Mouse (Mus musculus): Measurements from ENCODE around the gene Hydin.
"Not testable (repeated sequence)": the region's sequence is repeated elsewhere in the genome, so short reads cannot be mapped to it uniquely, and the experiment has no call there.

Gene Hydin

DNA sequence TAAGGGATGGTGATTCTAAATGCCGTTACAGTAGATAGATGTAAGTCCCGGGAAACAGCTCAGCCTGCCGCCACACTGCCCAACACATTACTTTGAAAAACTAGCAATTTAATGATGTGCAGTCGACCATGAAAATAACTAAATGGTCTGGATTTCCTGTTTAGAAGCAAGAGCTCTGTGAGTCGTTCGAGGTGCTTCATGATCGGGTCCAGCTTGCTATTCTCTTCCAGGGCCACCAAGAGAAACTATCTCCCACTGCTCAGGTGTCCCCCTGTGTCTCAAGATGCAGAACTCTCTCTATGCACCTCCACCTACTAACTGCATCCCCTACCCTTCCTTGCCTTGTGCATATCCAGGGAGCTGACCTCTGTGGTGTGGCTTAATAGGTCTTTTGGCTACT, 66.6 kb downstream of the Hydin start:
- DNase-seq (ENCODE audit: low read depth, low spot score) = no peak

DNA sequence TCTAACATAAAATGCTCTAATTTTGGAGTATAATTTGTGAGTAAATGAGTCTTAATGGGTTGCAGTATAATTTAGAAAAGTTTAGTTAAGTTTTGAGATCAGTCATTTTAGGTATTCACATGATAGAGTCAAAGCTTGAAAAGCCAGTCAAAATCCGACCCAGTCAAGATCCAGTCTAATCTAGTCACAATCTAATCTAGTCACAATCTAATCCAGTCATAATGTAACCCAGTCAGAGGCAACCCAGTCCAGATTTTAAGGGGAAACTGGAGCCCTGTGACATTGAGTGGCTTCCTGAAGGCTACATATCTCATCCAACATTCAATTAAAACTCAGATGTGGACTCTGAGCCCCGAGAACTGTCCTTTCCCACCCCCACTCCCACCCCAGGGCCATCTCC, 72.7 kb downstream of the Hydin start:
- no peak for DNase-seq (ENCODE audit: low read depth, low spot score)

DNA sequence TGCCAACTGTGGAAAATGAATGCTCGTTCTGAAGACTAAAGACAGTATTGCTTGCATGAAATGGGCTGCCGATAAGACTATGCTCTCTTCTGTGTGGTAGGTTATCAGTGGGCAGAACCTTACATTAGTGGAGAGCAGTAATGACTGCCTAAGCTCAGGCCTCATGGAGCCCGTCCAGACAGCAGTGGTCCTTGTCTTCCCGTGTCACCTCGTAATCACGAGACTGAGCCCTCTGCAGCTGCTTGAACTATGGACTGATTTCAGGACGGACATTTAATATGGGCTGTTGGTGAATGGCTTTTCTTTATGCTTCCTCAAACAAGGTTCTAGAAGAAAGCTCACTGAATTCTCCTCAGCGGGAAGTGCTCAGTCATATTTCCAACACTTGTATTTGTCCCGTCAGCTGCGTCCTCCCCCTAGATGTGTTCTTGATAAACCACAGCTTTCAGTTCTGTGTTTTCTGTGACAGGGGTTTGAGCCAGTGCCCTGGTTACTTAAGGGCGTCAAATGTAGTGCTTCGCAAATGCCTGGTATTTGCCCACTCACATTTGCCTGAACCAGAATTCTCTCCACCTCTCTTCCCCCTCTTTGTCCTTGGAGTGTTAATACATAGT, 73.4 kb downstream of the Hydin start:
- DNase-seq (ENCODE audit: low read depth, low spot score) = no peak

DNA sequence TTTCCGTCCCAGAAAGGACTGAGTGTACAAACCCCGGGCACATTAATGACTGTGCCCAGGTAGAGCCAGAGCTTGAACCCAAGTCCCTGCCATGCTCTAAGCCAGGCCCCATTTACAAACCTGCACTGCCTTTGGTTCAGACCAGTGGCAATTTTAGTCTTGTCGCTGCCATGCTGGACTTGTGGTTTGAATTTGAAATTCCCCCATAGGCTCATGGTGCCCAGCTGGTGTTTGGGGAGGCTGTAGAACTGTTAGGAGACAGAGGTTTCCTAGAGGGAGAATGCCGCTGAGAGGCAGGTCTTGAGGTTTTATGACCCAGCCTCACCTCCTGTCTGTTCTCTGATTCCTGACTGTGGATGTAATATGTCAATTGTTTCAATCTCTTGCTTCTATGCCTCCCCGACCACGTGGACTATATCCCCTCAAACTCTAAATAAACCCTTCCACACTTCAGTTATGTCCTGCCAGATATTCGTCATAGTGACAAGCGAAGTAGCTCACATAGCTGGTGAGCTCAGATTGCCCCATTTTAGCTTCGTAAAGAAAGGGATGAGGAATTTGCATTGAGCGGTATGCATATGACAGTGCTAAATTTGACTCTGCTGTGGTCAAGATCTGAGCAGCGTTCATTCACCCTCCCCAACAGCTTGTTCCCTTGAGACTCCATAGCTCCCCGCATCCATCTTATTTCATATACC, 79.1 kb downstream of the Hydin start:
- DNase-seq (ENCODE audit: low read depth, low spot score) = no peak

DNA sequence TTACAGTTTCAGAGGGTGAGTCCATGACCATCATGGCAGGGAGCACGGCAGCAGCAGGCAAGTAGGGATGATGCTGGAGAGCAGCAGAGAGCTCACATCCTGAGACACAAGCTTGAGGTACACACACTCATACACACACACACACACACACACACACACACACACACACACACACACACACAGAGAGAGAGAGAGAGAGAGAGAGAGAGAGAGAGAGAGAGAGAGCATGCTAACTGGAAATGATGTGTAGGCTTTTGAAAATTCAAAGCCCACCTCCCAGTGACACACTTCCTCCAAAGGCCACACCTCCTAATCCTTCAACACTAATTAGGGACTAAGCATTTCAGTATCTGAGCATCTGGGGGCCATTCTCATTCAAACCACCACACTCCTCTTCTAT, 80.1 kb downstream of the Hydin start:
- no peak for DNase-seq (ENCODE audit: low read depth, low spot score)

DNA sequence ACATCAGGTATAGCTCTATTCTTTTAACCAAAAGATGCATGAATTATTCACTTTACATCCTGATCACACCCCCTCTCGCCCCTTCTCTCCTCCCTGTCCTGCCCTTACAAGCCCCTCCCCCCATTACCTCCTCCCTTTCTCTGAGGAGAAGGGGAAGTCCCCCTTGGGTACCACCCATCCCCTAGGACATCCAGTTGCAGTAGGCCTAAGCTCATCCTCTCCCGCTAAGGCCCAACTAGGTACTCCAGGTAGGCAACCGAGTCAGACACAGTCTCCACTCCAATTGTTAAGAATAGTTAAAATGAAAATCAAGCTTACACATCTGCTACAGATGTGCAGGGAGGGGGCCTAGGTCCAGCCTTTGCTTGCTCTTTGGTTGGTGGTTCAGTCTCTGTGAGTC, 83.9 kb downstream of the Hydin start:
- no peak for DNase-seq (ENCODE audit: low read depth, low spot score)

DNA sequence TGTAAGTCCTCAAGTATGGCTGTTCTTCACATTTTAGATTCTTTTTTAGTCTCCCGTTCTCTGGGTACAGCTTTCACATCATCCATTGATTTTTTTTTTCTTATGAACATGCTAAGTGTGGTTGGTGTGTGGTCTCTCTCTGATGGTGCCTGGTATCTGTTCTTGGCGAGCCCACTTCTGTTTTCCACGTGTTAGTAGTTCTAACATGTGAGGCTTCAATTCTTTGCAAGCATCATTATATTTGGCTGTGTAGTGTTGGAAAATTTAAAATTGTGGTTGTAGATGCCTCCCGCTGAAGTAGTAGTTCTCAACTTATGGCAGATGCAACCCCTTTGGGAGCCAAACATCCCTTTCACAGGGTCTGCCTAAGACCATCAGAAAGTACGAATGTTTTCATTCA, 85.1 kb downstream of the Hydin start:
- no peak for DNase-seq (ENCODE audit: low read depth, low spot score)

DNA sequence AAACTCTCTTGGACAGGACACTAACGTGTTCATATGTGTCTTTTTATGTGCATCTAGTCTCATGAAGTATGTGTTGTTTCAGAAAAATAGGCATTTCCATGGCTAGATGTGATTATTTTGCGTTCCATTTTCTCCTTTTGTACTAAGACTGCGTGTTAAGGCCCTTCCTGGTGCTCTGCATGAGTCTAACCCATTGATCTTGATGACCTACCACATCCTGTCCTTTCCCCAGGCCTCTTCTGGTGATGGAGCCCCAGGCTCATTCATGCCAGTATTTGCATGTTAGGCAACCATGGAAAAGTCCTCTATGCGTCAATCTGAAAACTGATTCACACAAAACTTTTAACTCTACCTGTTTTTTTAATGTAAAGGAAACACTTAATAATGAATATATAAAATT, 96.2 kb downstream of the Hydin start:
- DNase-seq (ENCODE audit: low read depth, low spot score) = no peak

DNA sequence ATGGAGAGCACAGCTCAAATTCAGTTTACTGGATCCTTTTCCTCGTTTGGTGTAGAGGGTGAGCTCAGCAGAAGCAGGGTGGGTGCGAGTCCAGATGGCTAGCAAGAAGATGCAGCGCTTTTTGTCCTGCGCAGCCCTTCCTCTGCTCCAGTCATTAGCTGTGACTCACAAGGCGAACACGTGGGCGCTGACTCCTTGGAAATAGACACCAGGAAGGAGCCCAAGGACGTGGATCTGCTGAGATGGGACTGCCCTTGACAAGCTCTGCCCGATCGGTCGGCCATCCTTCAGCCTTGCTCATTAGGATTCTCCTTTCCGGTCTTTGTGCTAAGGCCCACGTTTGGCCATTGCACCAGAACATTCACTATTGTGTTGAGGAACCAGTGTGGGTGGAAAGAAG, 106.1 kb downstream of the Hydin start:
- DNase-seq (ENCODE audit: low read depth, low spot score) = no peak

DNA sequence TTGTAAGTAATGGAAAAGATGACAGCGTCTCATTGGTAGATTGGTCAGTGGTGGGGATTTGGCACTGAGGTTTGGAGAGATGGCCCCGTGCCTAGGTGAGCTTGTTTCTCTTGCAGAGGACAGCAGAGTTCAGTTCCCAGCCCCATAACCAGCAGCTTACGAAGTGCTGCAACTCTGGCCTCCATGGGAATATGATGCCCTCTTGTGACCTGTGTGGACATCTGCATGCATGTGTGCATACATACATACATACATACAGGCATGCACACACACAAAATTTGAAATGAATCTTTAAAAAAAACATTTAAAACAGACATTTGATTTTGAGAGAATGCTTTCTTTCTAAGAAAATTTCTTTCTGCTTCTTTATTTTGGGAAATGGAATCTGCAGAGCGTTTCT, 106.9 kb downstream of the Hydin start:
- no peak for DNase-seq (ENCODE audit: low read depth, low spot score)

DNA sequence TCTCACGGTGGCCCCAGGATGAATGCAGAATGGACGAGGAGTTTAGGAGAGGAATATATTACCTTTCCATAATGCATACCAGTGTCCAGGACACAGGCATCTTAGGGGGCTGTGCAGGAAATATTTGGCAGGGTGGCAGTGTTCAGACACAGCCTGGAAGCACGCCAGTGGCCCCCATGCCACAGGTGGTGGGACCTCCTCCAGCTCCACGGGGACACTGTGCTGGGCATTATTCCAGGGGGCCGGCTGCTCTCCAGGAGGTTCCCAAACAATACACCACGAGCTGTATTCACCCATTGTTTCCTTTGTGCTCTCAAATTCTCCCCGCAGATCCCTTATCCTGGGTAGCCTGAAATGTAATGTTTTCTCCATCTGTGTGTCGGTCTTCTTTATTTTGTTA, 116.0 kb downstream of the Hydin start:
- DNase-seq (ENCODE audit: low read depth, low spot score) = no peak

DNA sequence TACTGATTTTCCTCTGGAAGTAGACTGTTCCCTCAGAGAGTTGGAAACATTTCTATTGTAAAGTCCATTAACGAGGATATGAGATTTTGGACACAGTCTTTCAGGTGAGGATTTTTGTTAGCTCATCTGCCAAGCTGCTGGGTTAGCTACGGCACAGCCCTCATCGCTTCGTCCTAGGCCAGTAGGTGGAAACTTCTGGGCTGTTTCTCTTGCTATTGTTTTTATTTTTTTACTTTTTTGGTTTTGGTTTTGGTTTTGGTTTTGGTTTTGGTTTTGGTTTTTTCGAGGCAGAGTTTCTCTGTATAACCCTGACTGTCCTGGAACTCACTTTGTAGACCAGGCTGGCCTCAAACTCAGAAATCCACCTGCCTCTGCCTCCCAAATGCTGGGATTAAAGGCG, 117.9 kb downstream of the Hydin start:
- DNase-seq (ENCODE audit: low read depth, low spot score) = not testable (repeated sequence)

DNA sequence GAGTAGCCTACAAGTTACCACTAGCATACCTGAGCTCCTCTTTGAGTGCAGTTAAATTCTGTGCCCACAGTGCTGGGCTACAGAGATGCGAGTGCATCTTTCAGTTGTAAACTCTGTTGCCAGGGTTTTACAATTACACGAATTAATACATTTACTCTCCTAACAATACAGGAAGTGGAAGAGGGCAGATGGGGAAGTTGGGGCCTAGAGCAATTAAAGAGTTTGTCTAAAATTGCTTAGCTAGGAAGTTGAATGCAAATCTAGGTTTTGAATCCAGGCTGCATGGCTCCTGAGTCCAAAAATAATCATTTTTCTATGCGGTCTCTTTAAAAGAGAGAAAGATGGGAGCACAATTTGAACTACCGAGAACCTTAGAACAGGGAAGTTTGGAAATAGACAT, 128.9 kb downstream of the Hydin start:
- no peak for DNase-seq (ENCODE audit: low read depth, low spot score)

DNA sequence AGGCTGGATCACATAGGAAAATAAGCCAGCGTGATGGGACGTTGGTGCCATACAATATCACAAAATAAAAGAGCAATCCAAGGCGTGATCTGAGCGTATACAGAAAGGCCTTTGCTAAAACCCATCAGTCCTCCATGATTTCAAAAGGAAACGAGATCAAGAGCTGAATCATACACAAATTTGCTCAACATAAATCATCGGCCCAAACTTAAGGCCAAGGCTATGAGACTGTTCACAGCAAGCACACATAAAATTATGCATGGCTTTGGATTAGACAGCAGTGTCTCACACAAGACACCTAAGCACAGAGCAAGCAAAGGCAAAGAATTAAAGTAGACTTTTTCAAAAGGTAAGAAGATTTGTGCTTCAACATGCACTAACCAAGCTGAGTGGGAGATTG, 133.8 kb downstream of the Hydin start:
- DNase-seq (ENCODE audit: low read depth, low spot score) = no peak

DNA sequence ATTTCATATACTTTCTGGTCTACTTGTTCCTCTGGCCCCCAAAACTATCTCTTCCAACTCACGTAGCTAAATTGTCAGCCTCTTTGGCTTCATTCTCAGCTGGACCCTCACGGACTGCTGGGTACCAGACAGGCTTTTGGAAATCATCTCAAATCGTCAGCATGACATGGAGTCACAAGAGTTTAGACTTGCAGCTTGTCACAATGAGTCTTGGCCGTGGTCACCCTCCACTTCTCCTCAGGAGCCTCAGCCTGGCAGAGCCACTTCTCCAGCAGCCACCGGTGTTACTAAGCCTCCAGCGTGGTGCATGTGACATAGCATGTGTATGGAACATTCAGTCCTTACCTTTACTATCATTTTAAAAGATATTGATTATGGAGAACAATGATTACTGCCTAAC, 135.5 kb downstream of the Hydin start:
- no peak for DNase-seq (ENCODE audit: low read depth, low spot score)

DNA sequence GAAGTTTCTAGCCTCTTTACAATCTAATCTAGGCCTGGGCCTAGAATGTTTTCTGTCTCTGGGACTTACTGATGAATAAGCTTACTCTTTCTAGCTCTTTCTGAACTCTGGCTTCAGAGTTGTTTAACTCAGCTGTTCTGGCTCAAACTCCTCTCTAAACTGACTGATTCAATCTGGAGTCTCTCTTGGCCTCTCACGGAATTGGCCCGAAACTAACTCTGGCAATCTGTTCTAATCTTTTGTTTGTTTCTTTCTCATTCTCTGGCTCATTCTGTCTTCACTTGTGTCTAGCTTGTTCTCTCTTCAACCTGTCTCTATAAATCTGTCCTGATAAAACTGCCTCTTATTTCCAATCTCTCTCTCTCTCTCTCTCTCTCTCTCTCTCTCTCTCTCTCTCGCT, 137.7 kb downstream of the Hydin start:
- no peak for DNase-seq (ENCODE audit: low read depth, low spot score)

DNA sequence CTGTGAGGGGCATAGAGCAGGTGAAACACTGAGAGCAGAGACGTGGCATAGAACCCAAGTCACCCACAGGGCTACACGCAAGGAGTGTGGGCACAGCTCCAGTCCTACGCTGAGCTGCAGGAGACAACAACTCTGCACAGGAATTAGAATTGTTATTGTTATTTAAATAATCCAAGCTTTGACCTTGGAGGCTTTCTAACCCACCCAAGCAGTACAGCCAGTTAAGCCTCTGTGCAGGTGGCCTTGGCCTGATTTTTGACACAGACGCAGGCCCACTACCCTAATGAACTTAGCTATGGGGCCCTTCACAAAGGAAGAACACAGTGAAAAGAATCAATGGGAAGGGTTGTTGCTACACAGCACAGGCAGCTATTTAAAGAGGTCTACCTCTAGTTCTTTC, 148.3 kb downstream of the Hydin start:
- no peak for DNase-seq (ENCODE audit: low read depth, low spot score)

DNA sequence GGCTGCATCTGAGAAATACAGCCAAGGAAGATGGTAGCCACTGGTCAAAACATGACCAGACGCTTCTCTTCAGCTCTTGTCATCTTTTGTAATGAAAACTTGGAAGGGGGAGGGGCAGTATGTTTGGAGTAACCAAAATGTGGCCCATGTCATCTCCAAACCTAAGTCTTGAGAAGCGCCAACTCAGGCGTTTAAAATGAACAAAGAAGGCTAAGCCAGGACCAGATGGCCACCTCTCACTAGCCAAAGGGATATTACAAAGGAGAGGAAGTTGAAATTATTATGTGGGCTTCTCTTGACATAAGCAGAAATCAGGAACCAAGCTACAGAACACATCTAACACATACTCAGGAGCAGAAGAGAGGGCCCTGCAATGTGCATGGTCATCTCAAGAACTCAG, 150.2 kb downstream of the Hydin start:
- no peak for DNase-seq (ENCODE audit: low read depth, low spot score)

DNA sequence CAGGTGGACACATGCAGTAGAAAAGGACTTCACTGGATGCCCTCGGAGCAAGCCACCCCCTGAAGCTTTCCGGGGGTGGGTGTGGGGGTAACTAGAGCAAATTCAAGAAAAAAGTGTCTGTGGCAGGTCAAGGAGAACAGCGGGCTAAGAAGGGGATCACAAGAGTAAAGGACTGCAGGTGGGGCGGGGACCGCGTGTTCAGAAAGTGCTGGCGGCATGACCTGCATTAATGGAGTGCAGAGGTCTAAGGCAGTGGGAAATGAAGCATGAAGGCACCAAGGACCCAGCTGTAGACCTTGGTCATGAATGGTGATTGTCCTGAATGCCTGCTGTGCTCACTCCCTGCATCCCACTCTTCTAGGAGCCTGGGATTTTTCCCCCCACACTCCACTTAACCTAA, 151.0 kb downstream of the Hydin start:
- no peak for DNase-seq (ENCODE audit: low read depth, low spot score)

DNA sequence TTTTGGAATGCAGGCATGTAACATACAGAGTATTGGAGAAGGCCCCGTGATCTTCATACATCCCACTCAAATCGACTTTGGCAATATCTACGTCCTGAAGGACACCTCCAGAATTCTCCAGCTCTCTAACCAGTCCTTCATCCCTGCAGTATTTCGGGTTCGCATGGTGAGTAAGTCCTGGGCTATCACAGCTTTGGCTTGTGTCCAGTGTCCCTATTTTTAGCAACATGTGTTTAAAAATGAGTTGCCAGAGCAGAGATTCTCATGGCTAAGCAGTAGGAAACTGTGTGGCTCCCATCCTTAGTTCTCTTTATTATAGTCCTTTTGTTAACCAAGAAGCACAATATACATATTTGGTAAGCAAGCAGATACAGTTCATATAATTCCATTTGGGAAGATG, 152.9 kb downstream of the Hydin start:
- no peak for DNase-seq (ENCODE audit: low read depth, low spot score)

DNA sequence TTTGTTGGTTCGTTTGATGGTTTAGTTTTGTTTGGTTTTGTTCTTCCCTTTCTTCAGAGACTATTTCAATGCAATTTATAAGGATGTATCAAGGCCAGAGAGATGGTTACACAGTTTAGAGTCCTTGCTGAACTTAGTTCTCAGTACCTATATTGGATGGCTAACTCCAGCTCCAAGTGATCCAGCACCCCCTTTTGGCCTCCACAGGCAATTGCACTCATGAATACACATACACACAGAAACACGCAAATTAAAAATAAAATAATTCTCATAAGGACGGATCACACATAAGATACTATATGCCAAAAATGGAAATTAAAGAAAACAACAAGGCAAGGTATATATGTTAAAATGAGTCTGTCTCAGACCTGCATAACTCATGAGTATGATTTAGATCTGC, 153.4 kb downstream of the Hydin start:
- DNase-seq (ENCODE audit: low read depth, low spot score) = no peak

DNA sequence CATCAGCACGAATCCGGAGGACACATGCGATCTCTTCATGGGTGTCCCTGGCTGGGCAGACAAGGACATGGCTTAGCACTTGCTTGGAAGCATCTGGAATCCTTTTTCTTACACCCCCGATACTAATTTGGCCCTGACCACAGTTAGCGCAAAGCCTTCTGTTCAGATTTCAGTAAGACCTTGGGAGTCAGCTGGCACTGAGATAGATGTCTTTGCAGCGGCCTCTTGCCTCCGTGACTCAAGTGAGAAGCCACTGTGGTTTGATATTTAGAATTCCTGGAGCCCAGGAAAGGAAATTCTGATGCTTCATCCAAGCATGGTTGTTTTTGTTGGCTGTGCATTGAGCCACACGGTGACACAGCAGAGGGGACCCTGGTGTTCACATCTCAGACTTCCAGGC, 157.4 kb downstream of the Hydin start:
- no peak for DNase-seq (ENCODE audit: low read depth, low spot score)

DNA sequence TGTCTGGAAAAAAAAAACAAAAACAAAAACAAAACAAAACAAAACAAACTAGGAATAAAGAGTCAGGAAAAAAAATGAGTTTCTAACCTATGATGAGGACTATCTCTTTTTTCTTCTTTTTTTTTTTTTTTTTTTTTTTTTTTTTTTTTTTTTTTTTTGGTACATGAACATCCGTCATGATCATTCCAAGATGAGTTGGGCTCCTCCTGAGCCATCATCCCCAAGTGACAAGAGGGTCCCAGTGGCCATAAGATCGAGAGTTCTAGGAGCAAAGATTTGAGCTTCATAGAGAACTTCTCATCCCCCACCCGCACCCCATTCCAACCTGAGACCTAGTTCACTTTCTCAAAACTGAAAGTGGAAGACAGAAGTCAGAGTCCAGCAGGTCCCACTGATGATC, 164.6 kb downstream of the Hydin start:
- DNase-seq (ENCODE audit: low read depth, low spot score) = no peak

DNA sequence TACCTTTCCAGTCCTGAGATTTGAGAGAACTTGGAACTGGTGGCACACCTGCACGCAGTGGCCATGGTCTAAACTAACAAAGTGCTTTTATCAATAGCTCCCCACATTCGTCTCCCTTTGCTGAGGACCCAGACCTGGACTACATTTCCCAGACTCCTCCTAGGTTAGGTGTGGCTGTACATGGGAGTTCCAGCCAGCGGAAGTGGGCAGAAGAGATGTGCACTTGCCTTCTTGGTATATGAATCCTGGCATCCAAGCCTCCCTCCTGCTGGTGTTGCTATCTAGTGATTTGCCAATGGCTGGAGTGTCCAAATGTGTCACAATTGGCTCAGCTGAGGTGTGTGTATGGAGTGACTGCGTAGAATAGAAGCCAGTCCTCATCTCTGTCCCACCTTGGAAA, 173.8 kb downstream of the Hydin start:
- no peak for DNase-seq (ENCODE audit: low read depth, low spot score)
